Mouse (Mus musculus) megakaryocyte, embryonic 14.5 days (primary cell): Measurements from ENCODE around the gene Ocln. TPM values are rescaled to one million over a fixed set of nuclear protein-coding genes. Genes with fewer than 3 reads are reported as not detected.
"Not testable (repeated sequence)": the region's sequence is repeated elsewhere in the genome, so short reads cannot be mapped to it uniquely, and the experiment has no call there.

Source experiments
- H3K27me3 ChIP-seq: replicated peaks from 2 replicates; pipeline ENCODE3; 2012; ENCODE audit warnings: inconsistent platforms
- H3K36me3 ChIP-seq: replicated peaks from 2 replicates; pipeline ENCODE3; 2012; ENCODE audit warnings: low read length, inconsistent platforms, mixed read lengths
- H3K4me1 ChIP-seq: 2 replicates; pipeline ENCODE4 v1.6.1; 2012; ENCODE audit warnings: inconsistent platforms
- H3K4me3 ChIP-seq: replicated peaks from 2 replicates; pipeline ENCODE3; 2012; ENCODE audit warnings: moderate library complexity, mild to moderate bottlenecking, inconsistent platforms
- H3K9me3 ChIP-seq: 2 replicates; pipeline ENCODE4 v1.6.1; 2012; ENCODE audit warnings: inconsistent platforms
- FLI1 ChIP-seq: IDR thresholded peaks from 2 replicates; pipeline ENCODE4 v1.6.1; 2012; ENCODE audit warnings: low read length, inconsistent platforms, mixed read lengths
- GATA1 ChIP-seq: IDR thresholded peaks from 3 replicates; pipeline ENCODE4 v1.6.1; 2012; ENCODE audit warnings: mixed read lengths, low read length, inconsistent platforms, borderline replicate concordance
- polyA plus RNA-seq: library from polyadenylated mRNA; stranded (reverse); fragments of >175 nt; gene quantifications from 2 replicates; pipeline ENCODE4 v1.2.3, GENCODE M21; 2012; ENCODE audit warnings: low replicate concordance; ENCODE audit not compliant: insufficient read depth

Gene Ocln
- polyA plus RNA-seq, 1 experiment = not detected

- peaks cover 30% of the 10 kb centered on the region for H3K4me1 ChIP-seq
- no peaks in the 10 kb centered on the region for H3K36me3 ChIP-seq
- H3K27me3 ChIP-seq = no peaks in the 10 kb centered on the region
- TF ChIP-seq FLI1 (no peak), GATA1 (no peak)
- no peak overlapping the region for H3K4me3 ChIP-seq
- H3K9me3 ChIP-seq = no peaks in the 10 kb centered on the region
Measured at GRCm38 (mm10) chr13:100495337-100495736, 57.2 kb downstream of the Ocln start.

GRCm38 (mm10) chr13:100494370-100494769 lies 58.1 kb downstream of the Ocln start:
- not testable (repeated sequence) for H3K4me3 ChIP-seq, H3K36me3 ChIP-seq, H3K27me3 ChIP-seq, H3K9me3 ChIP-seq
- peaks cover 30% of the 10 kb centered on the region for H3K4me1 ChIP-seq

GRCm38 (mm10) chr13:100493313-100493712 lies 59.2 kb downstream of the Ocln start:
- Histone ChIP-seq H3K9me3 (no peaks in the 10 kb centered on the region), H3K27me3 (no peaks in the 10 kb centered on the region), H3K36me3 (peaks cover 16% of the 10 kb centered on the region), H3K4me1 (peaks cover 30% of the 10 kb centered on the region), H3K4me3 (peak overlapping the region; percentile 35)
- TF ChIP-seq FLI1 = no peak

- Histone ChIP-seq H3K27me3 (no peaks in the 10 kb centered on the region), H3K36me3 (peaks cover 27% of the 10 kb centered on the region), H3K4me3 (peak within 1 kb of the TSS; percentile 99), H3K9me3 (no peaks in the 10 kb centered on the region), H3K4me1 (peaks cover 30% of the 10 kb centered on the region)
- TF ChIP-seq FLI1 (no peak), GATA1 (no peak)
Measured at GRCm38 (mm10) chr13:100492061-100492787, 60.3 kb downstream of the Ocln start, which contains the start of gene Gtf2h2. Gene Gtf2h2 (minus strand): TSS chr13:100492579.

- no peak for TF ChIP-seq FLI1
- TF ChIP-seq GATA1 = no peak
- Histone ChIP-seq H3K9me3 (no peaks in the 10 kb centered on the region), H3K4me1 (peaks cover 30% of the 10 kb centered on the region), H3K27me3 (no peaks in the 10 kb centered on the region), H3K4me3 (peak overlapping the region; percentile 99), H3K36me3 (peaks cover 33% of the 10 kb centered on the region)
Measured at GRCm38 (mm10) chr13:100491623-100492022, 60.9 kb downstream of the Ocln start.

- Histone ChIP-seq H3K4me1 (peaks cover 24% of the 10 kb centered on the region), H3K4me3 (peak overlapping the region; percentile 84), H3K9me3 (no peaks in the 10 kb centered on the region), H3K36me3 (peaks cover 44% of the 10 kb centered on the region), H3K27me3 (no peaks in the 10 kb centered on the region)
- TF ChIP-seq FLI1 (no peak), GATA1 (no peak)
Measured at GRCm38 (mm10) chr13:100490424-100490823, 62.1 kb downstream of the Ocln start.

- peaks cover 97% of the 10 kb centered on the region for H3K36me3 ChIP-seq
Measured at GRCm38 (mm10) chr13:100483610-100484009, 68.9 kb downstream of the Ocln start.

GRCm38 (mm10) chr13:100463527-100464222 lies 88.8 kb downstream of the Ocln start:
- no peaks in the 10 kb centered on the region for H3K9me3 ChIP-seq
- no peaks in the 10 kb centered on the region for H3K27me3 ChIP-seq
- no peaks in the 10 kb centered on the region for H3K4me1 ChIP-seq
- TF ChIP-seq GATA1 (no peak), FLI1 (no peak)
- H3K36me3 ChIP-seq = peaks cover 74% of the 10 kb centered on the region
- no peak overlapping the region for H3K4me3 ChIP-seq

More at GRCm38 (mm10) chr13:100483610-100484009, 68.9 kb downstream of the Ocln start:
- Histone ChIP-seq H3K4me3 (no peak overlapping the region), H3K9me3 (no peaks in the 10 kb centered on the region), H3K4me1 (0 out of 2 replicates have a peak, but pooled peaks cover 3% of the 10 kb centered on the region), H3K27me3 (no peaks in the 10 kb centered on the region)
- TF ChIP-seq FLI1 (no peak), GATA1 (no peak)

- no peaks in the 10 kb centered on the region for H3K4me1 ChIP-seq
- H3K27me3 ChIP-seq = no peaks in the 10 kb centered on the region
- no peak overlapping the region for H3K4me3 ChIP-seq
- H3K36me3 ChIP-seq = peaks cover 51% of the 10 kb centered on the region
- no peaks in the 10 kb centered on the region for H3K9me3 ChIP-seq
- no peak for TF ChIP-seq FLI1
- no peak for TF ChIP-seq GATA1
Measured at GRCm38 (mm10) chr13:100461336-100461735, 91.2 kb downstream of the Ocln start.

GRCm38 (mm10) chr13:100452415-100453127 lies 99.9 kb downstream of the Ocln start, which contains the start of gene Naip1:
Gene Naip1 (minus strand): TSS chr13:100452869.
- not testable (repeated sequence) for H3K36me3 ChIP-seq, H3K4me1 ChIP-seq, H3K27me3 ChIP-seq, H3K9me3 ChIP-seq, H3K4me3 ChIP-seq
